Mouse (Mus musculus): ENCODE measurements around the gene Rhbdf2. TPM values are rescaled to one million over a fixed set of nuclear protein-coding genes. Genes with fewer than 3 reads are reported as not detected.
"Not testable (repeated sequence)": the region's sequence is repeated elsewhere in the genome, so short reads cannot be mapped to it uniquely, and the experiment has no call there.

Rhbdf2 gene
- polyA plus RNA-seq, 1 experiment from 2014 or later: 4.1 TPM

GRCm38 (mm10) chr11:116642681-116643578, 16.1 kb upstream of the Rhbdf2 start:
- H3K27me3 ChIP-seq: 0 out of 2 replicates have a peak, but pooled peaks cover 2% of the 10 kb centered on the region
- H3K4me3 ChIP-seq (replicated peaks): peak overlapping the region; percentile 18
- H3K27ac ChIP-seq: no peak overlapping the region
- no peaks in the 10 kb centered on the region for H3K36me3 ChIP-seq
- H3K4me2 ChIP-seq: peak overlapping the region; percentile 61
- no peaks in the 10 kb centered on the region for H3K9me3 ChIP-seq
- peaks cover 45% of the 10 kb centered on the region for H3K4me1 ChIP-seq (replicated peaks)
- H3K9ac ChIP-seq (replicated peaks): no peak overlapping the region; the same call in 1 of the 2 replicates
- WGBS: 37% methylated on average over 14 of the region's 14 CpGs
- peak; percentile 32; the same call in 1 of the 2 replicates for ATAC-seq (ENCODE audit: insufficient number of reproducible peaks, insufficient read depth, low FRiP score, low TSS enrichment, low read depth)

GRCm38 (mm10) chr11:116641731-116642130, 14.9 kb upstream of the Rhbdf2 start:
- Histone ChIP-seq H3K9ac (replicated peaks) (no peak overlapping the region), H3K4me1 (replicated peaks) (peaks cover 33% of the 10 kb centered on the region), H3K4me3 (replicated peaks) (no peak overlapping the region), H3K36me3 (no peaks in the 10 kb centered on the region), H3K9me3 (no peaks in the 10 kb centered on the region), H3K4me2 (no peak overlapping the region), H3K27ac (no peak overlapping the region), H3K27me3 (0 out of 2 replicates have a peak, but pooled peaks cover 2% of the 10 kb centered on the region)
- 69% methylated on average over 3 of the region's 3 CpGs for WGBS
- ATAC-seq (ENCODE audit: insufficient number of reproducible peaks, insufficient read depth, low FRiP score, low TSS enrichment, low read depth): no peak

- Histone ChIP-seq H3K27me3 (no peaks in the 10 kb centered on the region), H3K4me1 (replicated peaks) (peaks cover 29% of the 10 kb centered on the region), H3K27ac (no peak overlapping the region), H3K9me3 (no peaks in the 10 kb centered on the region), H3K4me3 (replicated peaks) (no peak overlapping the region), H3K4me2 (no peak overlapping the region), H3K9ac (replicated peaks) (no peak overlapping the region), H3K36me3 (no peaks in the 10 kb centered on the region)
- whole genome bisulfite sequencing: 46% methylated on average over 5 of the region's 5 CpGs
- no peak for ATAC-seq (ENCODE audit: insufficient number of reproducible peaks, insufficient read depth, low FRiP score, low TSS enrichment, low read depth)
These were observed 14.3 kb upstream of the Rhbdf2 start for GRCm38 (mm10) chr11:116641168-116641567.

- H3K9ac ChIP-seq (replicated peaks); H3K4me2 ChIP-seq; H3K9me3 ChIP-seq; H3K36me3 ChIP-seq; H3K27me3 ChIP-seq; H3K4me3 ChIP-seq (replicated peaks); H3K27ac ChIP-seq; H3K4me1 ChIP-seq (replicated peaks); ATAC-seq (ENCODE audit: insufficient number of reproducible peaks, insufficient read depth, low FRiP score, low TSS enrichment, low read depth): not testable (repeated sequence)
- 75% methylated on average over 8 of the region's 8 CpGs for WGBS
These were observed 9.8 kb upstream of the Rhbdf2 start for GRCm38 (mm10) chr11:116636607-116637006.

GRCm38 (mm10) chr11:116632962-116633361, 6.1 kb upstream of the Rhbdf2 start:
- H3K27me3 ChIP-seq: no peaks in the 10 kb centered on the region
- no peaks in the 10 kb centered on the region for H3K9me3 ChIP-seq
- 0 out of 2 replicates have a peak, but pooled peaks cover 2% of the 10 kb centered on the region for H3K4me1 ChIP-seq (replicated peaks)
- whole genome bisulfite sequencing: 83% methylated on average over 10 of the region's 10 CpGs
- no peak overlapping the region for H3K4me2 ChIP-seq
- no peak for ATAC-seq (ENCODE audit: insufficient number of reproducible peaks, insufficient read depth, low FRiP score, low TSS enrichment, low read depth)
- H3K36me3 ChIP-seq: no peaks in the 10 kb centered on the region
- H3K27ac ChIP-seq: no peak overlapping the region
- H3K9ac ChIP-seq (replicated peaks): no peak overlapping the region
- H3K4me3 ChIP-seq (replicated peaks): no peak overlapping the region

- Histone ChIP-seq H3K9me3 (no peaks in the 10 kb centered on the region), H3K36me3 (no peaks in the 10 kb centered on the region), H3K9ac (replicated peaks) (no peak overlapping the region), H3K27me3 (no peaks in the 10 kb centered on the region), H3K27ac (no peak overlapping the region), H3K4me1 (replicated peaks) (0 out of 2 replicates have a peak, but pooled peaks cover 2% of the 10 kb centered on the region), H3K4me3 (replicated peaks) (no peak overlapping the region), H3K4me2 (no peak overlapping the region)
- no peak for ATAC-seq (ENCODE audit: insufficient number of reproducible peaks, insufficient read depth, low FRiP score, low TSS enrichment, low read depth)
- WGBS: 29% methylated on average over 12 of the region's 12 CpGs
These were observed 3.5 kb upstream of the Rhbdf2 start for GRCm38 (mm10) chr11:116630171-116630965.

- Histone ChIP-seq H3K27ac (no peak overlapping the region), H3K4me1 (replicated peaks) (peaks cover 5% of the 10 kb centered on the region; the same call in 1 of the 2 replicates), H3K4me2 (no peak overlapping the region), H3K36me3 (no peaks in the 10 kb centered on the region), H3K9me3 (no peaks in the 10 kb centered on the region), H3K9ac (replicated peaks) (no peak overlapping the region), H3K4me3 (replicated peaks) (no peak overlapping the region), H3K27me3 (no peaks in the 10 kb centered on the region; the same call in 1 of the 2 replicates)
- 82% methylated on average over 6 of the region's 6 CpGs for WGBS
- no peak for ATAC-seq (ENCODE audit: insufficient number of reproducible peaks, insufficient read depth, low FRiP score, low TSS enrichment, low read depth)
These were observed 2.7 kb upstream of the Rhbdf2 start for GRCm38 (mm10) chr11:116629472-116629871.

GRCm38 (mm10) chr11:116628712-116629111, 1.9 kb upstream of the Rhbdf2 start:
- no peaks in the 10 kb centered on the region for H3K36me3 ChIP-seq
- WGBS: 56% methylated on average over 9 of the region's 9 CpGs
- H3K27ac ChIP-seq: peak overlapping the region; percentile 29; the same call in 1 of the 2 replicates
- H3K4me3 ChIP-seq (replicated peaks): no peak overlapping the region
- H3K9me3 ChIP-seq: no peaks in the 10 kb centered on the region
- peaks cover 4% of the 10 kb centered on the region for H3K27me3 ChIP-seq
- H3K4me2 ChIP-seq: no peak overlapping the region
- no peak for ATAC-seq (ENCODE audit: insufficient number of reproducible peaks, insufficient read depth, low FRiP score, low TSS enrichment, low read depth)
- no peak overlapping the region for H3K9ac ChIP-seq (replicated peaks)
- H3K4me1 ChIP-seq (replicated peaks): peaks cover 9% of the 10 kb centered on the region; the same call in 1 of the 2 replicates

- no peak for ATAC-seq (ENCODE audit: insufficient number of reproducible peaks, insufficient read depth, low FRiP score, low TSS enrichment, low read depth)
- Histone ChIP-seq H3K9ac (replicated peaks) (no peak overlapping the region), H3K27me3 (peaks cover 15% of the 10 kb centered on the region), H3K9me3 (no peaks in the 10 kb centered on the region), H3K27ac (no peak overlapping the region), H3K36me3 (no peaks in the 10 kb centered on the region), H3K4me1 (replicated peaks) (peaks cover 22% of the 10 kb centered on the region), H3K4me3 (replicated peaks) (no peak overlapping the region), H3K4me2 (no peak overlapping the region)
- WGBS: 43% methylated on average over 10 of the region's 10 CpGs
These were observed 527 bp upstream of the Rhbdf2 start for GRCm38 (mm10) chr11:116627072-116628020.

- WGBS: 74% methylated on average over 17 of the region's 17 CpGs
- H3K36me3 ChIP-seq: no peaks in the 10 kb centered on the region
- H3K27me3 ChIP-seq: peaks cover 15% of the 10 kb centered on the region
- H3K4me1 ChIP-seq (replicated peaks): peaks cover 39% of the 10 kb centered on the region
- no peak overlapping the region for H3K9ac ChIP-seq (replicated peaks)
- H3K4me3 ChIP-seq (replicated peaks): no peak overlapping the region
- H3K9me3 ChIP-seq: no peaks in the 10 kb centered on the region
- no peak overlapping the region for H3K27ac ChIP-seq
- no peak overlapping the region for H3K4me2 ChIP-seq
- no peak for ATAC-seq (ENCODE audit: insufficient number of reproducible peaks, insufficient read depth, low FRiP score, low TSS enrichment, low read depth)
These were observed 1.5 kb downstream of the Rhbdf2 start for GRCm38 (mm10) chr11:116625081-116626000.

Data from limb, embryonic 12.5 days (tissue).